Mouse (Mus musculus) urinary bladder, adult 18-20 months (tissue): ENCODE measurements around the gene Krt16.
"Not testable (repeated sequence)": the region's sequence is repeated elsewhere in the genome, so short reads cannot be mapped to it uniquely, and the experiment has no call there.

ENCODE experiments used
- DNase-seq, 2 experiments: peaks; one replicate each; pipeline ENCODE4 v3.0.0; 2022; ENCODE audit warnings: low spot score in 2 of 2, mixed read lengths in 2 of 2

Gene Krt16

DNA sequence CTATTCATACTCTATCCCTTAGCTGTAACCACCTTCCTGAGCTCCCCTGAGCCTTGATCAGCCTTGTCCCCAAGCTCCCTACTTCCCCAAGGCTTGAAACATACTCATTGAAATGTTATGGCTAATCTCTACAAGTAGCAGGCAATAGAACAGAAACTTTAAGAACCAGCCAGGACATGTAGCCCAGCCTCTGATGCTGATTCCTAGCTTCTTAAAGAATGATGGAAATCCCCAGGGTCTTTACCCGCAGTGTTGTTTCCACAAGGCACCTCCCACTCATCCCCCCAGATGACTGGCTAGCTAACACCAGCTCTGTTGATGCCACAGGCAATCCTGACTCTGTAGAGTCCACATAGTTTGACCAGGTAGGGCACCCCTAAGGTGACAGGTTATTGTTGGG is 9.3 kb upstream of the Krt16 start:
- DNase-seq = no peak

DNA sequence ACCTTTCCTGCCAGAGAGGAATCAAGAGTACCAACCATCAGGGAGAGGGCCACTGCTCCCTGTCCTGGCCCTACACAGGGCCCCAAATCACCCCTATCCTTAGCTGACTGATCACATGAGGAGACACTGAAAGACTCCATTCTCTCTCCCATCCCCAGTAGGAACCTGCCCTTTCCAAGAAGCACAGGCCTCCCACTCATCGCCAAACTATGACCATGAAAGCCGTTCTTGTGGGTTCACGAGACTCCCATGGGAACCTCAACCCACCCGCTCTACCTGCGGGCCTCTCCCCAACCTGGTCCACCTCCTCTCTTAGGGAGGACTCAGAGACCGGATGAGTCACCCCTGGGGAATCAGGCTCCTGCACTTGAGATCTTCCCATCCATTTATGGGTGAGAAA is 6.8 kb upstream of the Krt16 start:
- no peak for DNase-seq

DNA sequence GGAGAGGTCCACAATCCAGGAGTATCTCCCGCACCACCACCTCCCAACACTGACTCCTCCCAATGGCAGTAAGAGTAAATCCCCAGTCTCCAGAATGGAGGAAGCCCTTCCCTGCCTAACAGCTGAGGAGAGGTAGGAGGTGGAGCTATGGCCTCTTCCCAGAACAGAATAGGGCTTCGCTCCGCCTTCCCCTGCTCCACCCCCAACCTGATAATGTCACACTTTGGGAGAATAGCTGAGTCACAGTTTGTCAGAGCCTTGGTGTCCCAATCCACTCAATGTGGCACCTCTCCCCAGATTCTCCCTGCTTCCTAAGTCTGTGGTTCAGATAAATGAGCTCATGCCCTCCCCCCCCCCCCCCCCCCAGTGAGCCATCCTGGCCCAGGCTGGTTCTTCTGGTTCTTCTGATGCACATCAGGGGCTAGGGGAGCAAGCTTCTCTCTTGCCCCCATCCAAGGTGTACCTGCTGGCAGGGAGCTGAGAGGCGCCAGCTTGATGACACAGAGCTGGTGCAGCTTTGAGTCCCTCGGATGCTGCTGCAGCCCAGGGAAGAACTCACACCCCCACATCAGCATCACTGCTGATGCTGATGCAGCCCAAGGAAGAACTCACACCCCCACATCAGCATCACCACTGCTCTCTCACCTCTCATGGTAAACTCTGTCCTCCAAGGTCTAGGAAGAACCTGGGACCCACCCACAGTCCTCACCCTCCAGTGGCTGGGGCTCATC is 5.8 kb upstream of the Krt16 start:
- no peak for DNase-seq

DNA sequence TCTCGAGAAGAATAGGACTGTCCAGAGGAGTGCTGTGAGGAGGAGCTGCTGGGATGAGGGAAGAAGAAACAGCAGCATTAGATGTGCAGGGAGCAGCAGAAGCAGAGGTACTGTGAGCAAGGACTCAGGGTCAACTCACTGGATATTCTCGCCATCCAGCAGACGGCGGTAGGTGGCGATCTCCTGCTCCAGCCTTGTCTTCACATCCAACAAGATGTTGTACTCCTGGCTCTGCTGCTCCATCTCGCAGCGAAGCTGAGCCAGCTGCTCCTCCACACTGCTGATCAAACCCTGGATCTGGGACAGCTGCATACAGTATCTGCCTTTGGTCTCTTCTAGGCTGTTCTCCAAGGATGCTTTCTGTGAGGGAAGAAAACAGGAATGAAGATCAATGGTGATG is 2.2 kb downstream of the Krt16 start:
- DNase-seq = not testable (repeated sequence)

DNA sequence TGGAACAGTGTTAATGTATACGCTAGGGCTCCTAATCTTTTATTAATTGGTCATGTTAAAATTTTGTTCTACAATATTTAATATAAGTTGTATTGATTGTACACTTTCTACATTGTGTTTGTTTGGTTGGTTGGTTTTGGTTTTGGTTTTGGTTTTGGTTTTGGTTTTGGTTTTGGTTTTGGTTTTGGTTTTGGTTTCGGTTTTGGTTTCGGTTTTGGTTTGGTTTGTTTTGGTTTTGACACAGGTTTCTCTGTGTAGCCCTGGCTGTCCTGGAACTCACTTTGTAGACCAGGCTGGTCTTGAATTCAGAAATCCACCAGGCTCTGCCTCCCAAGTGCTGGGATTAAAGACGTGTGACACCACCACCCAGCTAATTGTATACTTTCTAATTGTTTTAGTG is 8.4 kb downstream of the Krt16 start:
- not testable (repeated sequence) for DNase-seq

DNA sequence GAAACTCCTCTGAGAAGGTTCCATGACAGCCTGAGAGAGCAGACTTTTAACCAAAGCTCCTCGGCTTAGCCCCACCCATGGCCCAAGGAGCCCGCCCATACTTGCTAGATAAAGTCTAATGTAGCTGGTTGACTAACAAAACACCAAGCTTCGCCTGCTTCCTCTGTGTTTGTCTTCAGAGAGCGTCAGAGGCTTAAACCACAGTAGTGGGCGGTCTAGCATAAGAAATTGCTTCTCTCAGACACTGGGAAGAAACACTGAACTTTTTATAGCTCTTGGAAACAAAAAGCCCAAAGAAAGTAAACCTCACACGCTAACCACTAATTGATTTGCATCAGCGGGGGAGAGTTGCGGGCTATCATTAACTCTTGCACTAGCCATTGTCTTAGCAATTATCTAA is 27.0 kb downstream of the Krt16 start:
- no peak for DNase-seq

DNA sequence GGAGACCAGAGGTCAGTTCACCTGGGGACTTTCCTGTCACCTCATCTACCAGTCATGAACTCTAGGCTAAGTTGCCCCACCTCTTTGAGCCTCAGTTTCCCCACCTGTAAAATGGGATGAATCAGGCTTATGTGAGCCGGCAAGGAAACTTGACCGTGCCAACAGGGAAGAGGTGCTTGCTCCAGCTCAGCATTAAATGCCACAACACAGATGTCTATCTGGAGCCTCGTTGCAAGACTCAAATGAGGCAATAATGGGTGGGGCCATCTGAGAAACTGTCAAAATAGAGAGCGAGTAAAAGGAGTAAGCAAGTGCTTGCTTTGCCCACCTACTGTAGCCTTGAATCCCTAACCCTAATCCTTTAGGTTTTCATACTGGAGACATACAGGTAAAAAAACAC is 29.4 kb downstream of the Krt16 start:
- no peak for DNase-seq

DNA sequence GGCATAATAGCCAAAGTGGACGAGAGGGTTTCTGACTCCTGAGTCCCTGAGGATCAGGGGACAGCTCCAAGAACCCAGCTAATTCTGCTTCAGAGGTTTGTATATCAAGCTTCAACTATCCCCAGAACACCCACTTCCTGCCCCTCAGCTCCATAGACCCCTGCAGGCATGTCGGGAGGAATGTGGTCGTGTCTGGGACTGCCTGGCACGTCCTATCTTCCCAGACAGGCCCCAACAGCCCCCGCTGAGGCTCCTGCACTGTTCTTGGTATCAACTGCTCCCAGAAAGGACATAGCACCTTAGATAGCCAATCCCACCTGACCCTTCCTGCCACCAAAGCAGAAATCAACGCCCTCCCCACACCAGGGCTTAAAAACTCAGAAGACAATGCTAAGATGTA is 40.2 kb downstream of the Krt16 start:
- DNase-seq = no peak

DNA sequence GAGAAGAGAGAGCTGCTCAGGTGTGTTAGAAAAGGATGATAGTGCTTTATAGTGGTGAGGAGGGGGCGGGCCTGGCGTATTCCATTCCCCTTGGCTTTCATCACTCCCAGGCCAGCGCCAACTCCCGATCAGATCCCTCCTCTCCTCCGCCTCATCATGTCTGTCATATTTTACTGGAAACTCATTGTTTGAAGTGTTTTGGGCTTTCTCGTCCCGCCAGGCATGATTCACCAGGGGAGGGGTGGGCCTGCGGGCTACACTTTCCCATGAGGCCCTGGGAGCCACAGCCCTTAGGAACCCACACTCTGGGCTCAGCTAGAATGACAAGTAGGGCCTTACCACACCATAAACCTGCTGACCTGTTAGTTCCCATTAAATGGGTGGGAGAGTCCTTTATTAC is 41.2 kb downstream of the Krt16 start, which contains the start of gene Krt14:
Krt14 (minus strand) TSS at position 51 of the 400 bp plus-strand sequence.
- no peak for DNase-seq

DNA sequence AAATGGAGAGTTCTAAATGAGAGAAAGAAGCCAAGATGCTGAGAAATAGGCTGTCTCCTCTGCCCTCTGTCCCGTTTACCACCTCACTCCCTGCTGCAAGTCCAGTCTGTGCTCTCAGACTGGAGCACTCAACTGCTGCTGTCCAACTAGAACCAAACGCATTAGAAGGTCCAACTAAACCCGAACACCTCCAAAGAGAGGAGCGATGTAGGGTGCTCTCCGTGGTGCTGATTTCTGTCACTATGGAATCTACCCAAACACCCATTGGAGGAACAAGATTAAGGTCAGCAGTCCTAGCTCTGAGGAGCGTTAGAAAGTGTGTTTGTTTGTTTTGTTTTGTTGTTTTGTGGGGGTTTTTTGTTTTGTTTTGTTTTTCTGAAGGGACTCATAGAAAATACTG is 45.3 kb downstream of the Krt16 start:
- no peak for DNase-seq

DNA sequence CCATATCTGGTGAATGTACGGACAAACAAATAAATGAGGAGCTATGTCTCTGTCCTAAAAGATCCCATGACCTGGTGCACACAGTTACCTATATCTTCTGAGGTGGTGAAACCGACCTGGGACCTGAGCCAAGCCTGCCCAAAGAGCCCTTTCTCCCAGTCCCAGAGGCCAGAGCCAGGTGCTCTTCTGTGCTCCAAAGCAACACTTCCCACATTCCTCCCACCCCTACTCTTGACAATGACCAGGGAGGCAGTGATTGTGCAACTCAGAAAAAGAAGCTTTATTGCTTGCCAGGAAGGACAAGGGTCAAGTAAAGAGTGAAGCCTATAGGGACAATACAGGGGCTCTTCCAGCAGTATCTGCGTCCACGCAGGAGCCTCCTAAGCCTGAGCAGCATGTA is 45.8 kb downstream of the Krt16 start:
- DNase-seq = no peak

DNA sequence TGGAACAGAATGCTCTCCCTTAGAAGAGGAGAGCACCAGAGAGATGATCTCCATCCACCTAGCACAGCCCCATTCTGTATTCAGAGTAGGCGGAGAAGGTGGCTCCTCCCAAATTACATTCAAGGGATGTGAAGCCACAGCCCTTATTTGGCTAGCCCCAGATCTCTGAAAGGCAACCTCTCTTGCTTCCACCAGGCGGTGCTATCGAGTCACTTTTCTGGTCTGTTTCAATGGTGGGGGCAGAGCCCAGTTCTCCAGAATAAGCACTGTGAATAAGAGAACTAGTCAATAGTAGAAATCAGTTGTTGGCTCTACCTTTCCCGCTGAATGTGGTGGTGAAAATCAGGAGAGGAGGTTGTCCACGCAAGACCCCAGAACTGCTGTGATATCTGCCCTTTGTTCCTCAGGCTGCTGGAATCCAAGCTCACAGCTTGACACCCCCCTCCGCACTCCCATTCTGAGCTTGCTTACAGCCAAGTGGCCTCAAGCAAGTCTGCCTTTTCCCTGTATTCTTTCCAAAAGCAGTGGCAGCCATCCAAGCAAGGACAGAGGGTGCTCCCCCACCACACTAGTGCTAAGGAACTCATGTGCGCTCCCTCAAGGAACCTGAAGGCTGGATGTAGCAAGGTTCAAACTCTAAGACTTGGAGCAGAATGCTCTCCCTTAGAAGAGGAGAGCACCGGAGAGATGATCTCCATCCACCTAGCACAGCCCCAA is 48.4 kb downstream of the Krt16 start:
- no peak for DNase-seq

DNA sequence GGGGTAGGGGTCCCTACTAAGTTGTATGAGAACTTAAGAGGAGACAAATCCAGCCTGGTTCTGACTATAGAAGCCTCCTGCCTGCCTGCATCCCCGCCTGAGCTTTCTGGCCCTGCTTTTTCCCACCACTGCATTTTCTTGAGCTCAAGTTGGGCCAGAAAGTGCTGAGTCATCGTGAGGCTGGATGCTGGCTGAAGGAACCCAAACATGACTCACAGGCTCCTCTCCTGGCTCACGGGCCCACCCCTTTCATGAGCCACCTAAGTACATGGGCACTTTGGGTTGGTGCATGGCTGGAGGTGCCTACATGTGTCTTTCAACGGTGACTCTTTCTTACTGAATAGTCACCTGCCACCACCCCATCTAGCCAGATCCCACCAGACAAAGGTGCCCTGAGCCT is 50.0 kb downstream of the Krt16 start:
- DNase-seq = peak; percentile 13 to 14
